Mouse (Mus musculus) embryonic facial prominence, embryonic 15.5 days (tissue): ENCODE measurements around the gene Ahcyl2. TPM values are rescaled to one million over a fixed set of nuclear protein-coding genes. Genes with fewer than 3 reads are reported as not detected.

Experiments used
- ATAC-seq: fragments of 200-750 bp; cut with Nextera tagmentation; 2 replicates; pipeline ENCODE4 v1.8.0; 2017; ENCODE audit warnings: low read depth, moderate TSS enrichment; ENCODE audit not compliant: insufficient number of reproducible peaks, low FRiP score, low TSS enrichment
- H3K27ac ChIP-seq: fragments of 300-500 bp; sonication (generic); replicated peaks from 2 replicates; pipeline ENCODE4 v1.5.1; 2015; ENCODE audit warnings: mild to moderate bottlenecking, inconsistent platforms
- H3K27me3 ChIP-seq: fragments of 300-500 bp; sonication (generic); 2 replicates; pipeline ENCODE4 v1.6.1; 2015; ENCODE audit warnings: inconsistent platforms
- H3K36me3 ChIP-seq: fragments of 300-500 bp; sonication (generic); 2 replicates; pipeline ENCODE4 v1.6.1; 2015; ENCODE audit warnings: mild to moderate bottlenecking, inconsistent platforms
- H3K4me1 ChIP-seq: fragments of 300-500 bp; sonication (generic); 2 replicates; pipeline ENCODE4 v1.6.1; 2015; ENCODE audit warnings: inconsistent platforms
- H3K4me2 ChIP-seq: fragments of 300-500 bp; sonication (generic); replicated peaks from 2 replicates; pipeline ENCODE4 v1.6.1; 2015; ENCODE audit warnings: mild to moderate bottlenecking, inconsistent platforms
- H3K4me3 ChIP-seq: fragments of 300-500 bp; sonication (generic); replicated peaks from 2 replicates; pipeline ENCODE4 v1.5.1; 2015; ENCODE audit warnings: mild to moderate bottlenecking, inconsistent platforms
- H3K9ac ChIP-seq: fragments of 300-500 bp; sonication (generic); 2 replicates; pipeline ENCODE4 v1.6.1; 2015; ENCODE audit warnings: inconsistent platforms
- H3K9me3 ChIP-seq: fragments of 300-500 bp; sonication (generic); replicated peaks from 2 replicates; pipeline ENCODE4 v1.6.1; 2016; ENCODE audit warnings: inconsistent platforms
- WGBS: fragments of 180-500 bp; shearing (Covaris S2); methylation state at CpG from one replicate; pipeline ENCODE4 v1.1.7; 2015; 5-methylcytosine and 5-hydroxymethylcytosine counted together
- polyA plus RNA-seq: library from polyadenylated mRNA; unstranded; fragments of >200 nt; fragmentation: Nextera tagmentation; extraction: Ambion mirVana; gene quantifications from 2 replicates; pipeline ENCODE4 v1.2.1, GENCODE M21; 2015

The Ahcyl2 gene
- polyA plus RNA-seq, 1 experiment from 2014 or later = 14.2 TPM

DNA sequence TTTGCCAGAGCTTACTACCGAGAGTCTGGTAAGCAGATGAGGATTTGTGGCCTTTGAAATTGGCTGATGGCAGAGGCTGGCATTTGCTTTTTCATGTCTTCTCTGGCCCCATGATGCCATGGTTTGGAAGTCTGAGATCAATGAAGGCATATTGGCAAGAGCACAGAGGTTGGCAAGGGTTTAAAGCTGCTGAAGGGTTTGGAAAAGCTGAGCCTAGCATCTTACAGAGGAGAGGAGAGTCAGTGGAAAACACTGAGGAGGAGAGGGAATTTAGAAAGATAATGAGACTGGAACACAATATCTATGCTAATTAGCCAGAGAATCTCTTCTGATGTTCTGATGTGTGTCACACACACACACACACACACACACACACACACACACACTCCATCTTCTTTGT lies 176.7 kb downstream of the Ahcyl2 start:
- Histone ChIP-seq H3K4me2 (no peak overlapping the region), H3K27me3 (no peaks in the 10 kb centered on the region), H3K4me3 (no peak overlapping the region), H3K4me1 (no peaks in the 10 kb centered on the region), H3K9me3 (no peaks in the 10 kb centered on the region), H3K36me3 (no peaks in the 10 kb centered on the region), H3K27ac (no peak overlapping the region), H3K9ac (no peak overlapping the region)
- 46% methylated on average over 1 of the region's 1 CpGs for WGBS
- no peak for ATAC-seq

GRCm38 (mm10) chr6:29946568-29946967 lies 178.8 kb downstream of the Ahcyl2 start:
- 86% methylated on average over 2 of the region's 2 CpGs for WGBS
- Histone ChIP-seq H3K27me3 (no peaks in the 10 kb centered on the region), H3K36me3 (no peaks in the 10 kb centered on the region), H3K9ac (no peak overlapping the region), H3K4me1 (no peaks in the 10 kb centered on the region), H3K9me3 (no peaks in the 10 kb centered on the region), H3K4me2 (no peak overlapping the region), H3K4me3 (no peak overlapping the region), H3K27ac (no peak overlapping the region)
- no peak for ATAC-seq

- no peaks in the 10 kb centered on the region for H3K4me1 ChIP-seq
- no peak overlapping the region for H3K9ac ChIP-seq
- no peak overlapping the region for H3K4me2 ChIP-seq
- no peak overlapping the region for H3K27ac ChIP-seq
- H3K27me3 ChIP-seq = no peaks in the 10 kb centered on the region
- no peaks in the 10 kb centered on the region for H3K9me3 ChIP-seq
- H3K36me3 ChIP-seq = no peaks in the 10 kb centered on the region
- H3K4me3 ChIP-seq = no peak overlapping the region
- WGBS = 62% methylated on average over 6 of the region's 6 CpGs
- ATAC-seq = no peak
These were observed 180.0 kb downstream of the Ahcyl2 start for GRCm38 (mm10) chr6:29947823-29948222.

GRCm38 (mm10) chr6:29956749-29957148 lies 188.9 kb downstream of the Ahcyl2 start:
- no peaks in the 10 kb centered on the region for H3K4me1 ChIP-seq

DNA sequence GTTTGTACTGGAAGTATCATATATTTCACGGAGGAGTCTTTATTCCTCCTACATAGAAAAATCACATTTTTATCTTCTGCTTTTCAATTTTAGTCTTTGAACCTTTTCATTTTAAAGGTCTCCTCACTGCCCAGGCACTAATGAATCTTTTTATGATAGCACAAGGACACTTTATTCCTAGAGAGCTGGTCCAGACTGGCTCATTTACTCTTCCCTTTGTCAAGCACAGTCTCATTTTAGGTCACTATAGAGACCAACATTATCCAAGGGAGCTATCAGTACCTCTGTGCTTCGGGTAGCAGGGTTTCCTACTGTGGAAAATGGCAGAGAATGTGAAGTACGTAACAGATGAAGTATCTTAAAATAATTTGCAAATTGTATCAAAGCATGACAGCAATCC lies 190.9 kb downstream of the Ahcyl2 start:
- Histone ChIP-seq H3K9me3 (no peaks in the 10 kb centered on the region), H3K9ac (no peak overlapping the region), H3K4me1 (no peaks in the 10 kb centered on the region), H3K27ac (no peak overlapping the region), H3K4me3 (no peak overlapping the region), H3K27me3 (no peaks in the 10 kb centered on the region), H3K4me2 (no peak overlapping the region), H3K36me3 (no peaks in the 10 kb centered on the region)
- 79% methylated on average over 3 of the region's 3 CpGs for WGBS
- ATAC-seq = no peak

More at GRCm38 (mm10) chr6:29956749-29957148, 188.9 kb downstream of the Ahcyl2 start:
- Histone ChIP-seq H3K4me2 (no peak overlapping the region), H3K9ac (no peak overlapping the region), H3K36me3 (no peaks in the 10 kb centered on the region), H3K9me3 (no peaks in the 10 kb centered on the region), H3K27ac (no peak overlapping the region), H3K4me3 (no peak overlapping the region), H3K27me3 (no peaks in the 10 kb centered on the region)
- 51% methylated on average over 4 of the region's 4 CpGs for WGBS
- ATAC-seq = no peak

DNA sequence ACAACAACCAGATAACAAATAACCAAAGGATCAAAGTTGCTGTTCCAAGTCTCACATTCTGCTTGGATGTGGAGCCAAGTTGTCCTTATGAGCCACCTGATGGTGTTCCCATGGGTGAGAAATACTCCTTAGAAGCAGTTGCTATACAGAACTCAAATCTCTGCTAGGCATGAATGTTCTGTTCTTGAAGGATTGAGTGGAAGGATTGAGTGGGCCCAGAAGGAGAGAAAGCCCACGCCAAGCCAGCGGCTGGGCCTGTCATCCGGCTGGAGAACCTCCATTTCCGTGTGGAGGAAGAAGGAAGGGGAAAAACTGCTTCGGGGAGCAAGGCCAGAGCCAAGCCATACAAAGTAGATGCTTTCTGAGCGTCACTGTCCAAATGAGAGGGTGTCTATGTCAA lies 193.3 kb downstream of the Ahcyl2 start:
- no peak overlapping the region for H3K9ac ChIP-seq
- H3K4me1 ChIP-seq = no peaks in the 10 kb centered on the region
- H3K4me3 ChIP-seq = no peak overlapping the region
- no peak for ATAC-seq
- H3K36me3 ChIP-seq = no peaks in the 10 kb centered on the region
- H3K27me3 ChIP-seq = no peaks in the 10 kb centered on the region
- no peaks in the 10 kb centered on the region for H3K9me3 ChIP-seq
- WGBS = 87% methylated on average over 6 of the region's 6 CpGs
- no peak overlapping the region for H3K27ac ChIP-seq
- no peak overlapping the region for H3K4me2 ChIP-seq

Other genes with a start within 250 kb of the Ahcyl2 start
- gene Irf5, start 241.4 kb upstream of the Ahcyl2 start, polyA plus RNA-seq = 6.8 and 8.2 TPM in 2 replicates
- gene Tnpo3, start 158.1 kb upstream of the Ahcyl2 start, polyA plus RNA-seq = 74.2 and 85.2 TPM in 2 replicates
- gene Tspan33, start 73.8 kb upstream of the Ahcyl2 start, polyA plus RNA-seq = 8.0 and 8.1 TPM in 2 replicates
- gene Smo, start 32.5 kb upstream of the Ahcyl2 start, polyA plus RNA-seq = 53.7 and 58.7 TPM in 2 replicates
- gene Strip2, start 149.0 kb downstream of the Ahcyl2 start, polyA plus RNA-seq = 1.0 and 1.1 TPM in 2 replicates